Mouse (Mus musculus): Measurements from ENCODE around the gene Dennd1c.

Dennd1c gene

GRCm38 (mm10) chr17:57078336-57078735 is at the start of gene Dennd1c:
Gene Dennd1c, minus strand, starts transcription at chr17:57078514.
- DNase-seq (ENCODE audit: low read depth): peak; percentile 59

GRCm38 (mm10) chr17:57125853-57126622 is 47.7 kb upstream of the Dennd1c start:
- DNase-seq (ENCODE audit: low read depth): peak; percentile 26

GRCm38 (mm10) chr17:57124792-57125191 is 46.5 kb upstream of the Dennd1c start:
- no peak for DNase-seq (ENCODE audit: low read depth)

GRCm38 (mm10) chr17:57123192-57124118 is 45.1 kb upstream of the Dennd1c start:
- no peak for DNase-seq (ENCODE audit: low read depth)

GRCm38 (mm10) chr17:57121856-57122255 is 43.5 kb upstream of the Dennd1c start:
- peak; percentile 47 for DNase-seq (ENCODE audit: low read depth)

- DNase-seq (ENCODE audit: low read depth): no peak
Measured at GRCm38 (mm10) chr17:57118524-57119349, 40.4 kb upstream of the Dennd1c start.

- no peak for DNase-seq (ENCODE audit: low read depth)
Measured at GRCm38 (mm10) chr17:57116801-57117200, 38.5 kb upstream of the Dennd1c start.

- peak; percentile 75 for DNase-seq (ENCODE audit: low read depth)
Measured at GRCm38 (mm10) chr17:57112768-57113474, 34.6 kb upstream of the Dennd1c start.

GRCm38 (mm10) chr17:57110005-57110404 is 31.7 kb upstream of the Dennd1c start:
- DNase-seq (ENCODE audit: low read depth): no peak

GRCm38 (mm10) chr17:57108666-57109171 is 30.4 kb upstream of the Dennd1c start:
- DNase-seq (ENCODE audit: low read depth): peak; percentile 85

GRCm38 (mm10) chr17:57108040-57108665 is 29.8 kb upstream of the Dennd1c start:
- no peak for DNase-seq (ENCODE audit: low read depth)

- no peak for DNase-seq (ENCODE audit: low read depth)
Measured at GRCm38 (mm10) chr17:57107064-57107463, 28.8 kb upstream of the Dennd1c start.

GRCm38 (mm10) chr17:57106035-57106368 is 27.7 kb upstream of the Dennd1c start:
- DNase-seq (ENCODE audit: low read depth): no peak

- peak; percentile 79 for DNase-seq (ENCODE audit: low read depth)
Measured at GRCm38 (mm10) chr17:57105181-57106034, 27.1 kb upstream of the Dennd1c start, which contains the start of gene Tnfsf9. Gene Tnfsf9, plus strand, starts transcription at chr17:57105325.

GRCm38 (mm10) chr17:57104496-57104895 is 26.2 kb upstream of the Dennd1c start:
- DNase-seq (ENCODE audit: low read depth): no peak

- DNase-seq (ENCODE audit: low read depth): peak; percentile 74
Measured at GRCm38 (mm10) chr17:57102276-57102675, 24.0 kb upstream of the Dennd1c start.

- peak; percentile 43 for DNase-seq (ENCODE audit: low read depth)
Measured at GRCm38 (mm10) chr17:57099629-57100325, 21.5 kb upstream of the Dennd1c start.

- peak; percentile 65 for DNase-seq (ENCODE audit: low read depth)
Measured at GRCm38 (mm10) chr17:57098321-57098720, 20.0 kb upstream of the Dennd1c start.

- DNase-seq (ENCODE audit: low read depth): peak; percentile 74
Measured at GRCm38 (mm10) chr17:57096623-57096920, 18.3 kb upstream of the Dennd1c start.

Measured in 416B (cell line).